In genomic region chr17:44455681-44456600, GRCm38 (mm10) we compare ENCODE assay signal across 8 mouse cellular contexts.
DNase-seq lines count a peak whose midpoint lies in the region; TF ChIP-seq lines count a peak whose summit lies in the region.

No protein-coding gene starts in this region.

- no peak overlapping the region for H3K27ac ChIP-seq in bone marrow, adult 2 months (ENCODE audit: control insufficient read depth, insufficient read depth, low read depth, low read length, poor library complexity)
- H3K27ac ChIP-seq in embryonic fibroblast, embryonic 13.5 days (ENCODE audit: insufficient read depth, low read length), result no peak overlapping the region
- H3K27ac ChIP-seq in olfactory bulb, adult 2 months (ENCODE audit: insufficient read depth, low read depth, low read length), result no peak overlapping the region

- 22% methylated on average over 12 of the region's 12 CpGs for WGBS in bone marrow, adult 2 months
- 35% methylated on average over 12 of the region's 12 CpGs for WGBS in olfactory bulb, adult 2 months

- H3K79me2 ChIP-seq in C2C12 (ENCODE audit: control insufficient read depth, insufficient read depth), result no peaks in the 10 kb centered on the region

- peak; percentile 71 for TF ChIP-seq CTCF in C2C12 (IDR thresholded peaks at IDR 0.05; ENCODE audit: control insufficient read depth, insufficient read depth, insufficient read length)
- TF ChIP-seq CTCF in bone marrow, adult 2 months (IDR thresholded peaks at IDR 0.05; ENCODE audit: control insufficient read depth, insufficient read depth, low read length), result peak; percentile 62
- peak; percentile 64 for TF ChIP-seq CTCF in embryonic fibroblast, embryonic 13.5 days (IDR thresholded peaks at IDR 0.05; ENCODE audit: borderline replicate concordance, insufficient read depth, low read length)
- peak; percentile 67 for TF ChIP-seq CTCF in olfactory bulb, adult 2 months (IDR thresholded peaks at IDR 0.05; ENCODE audit: insufficient read depth, low read depth, low read length)

- H3K79me3 ChIP-seq in C2C12 (ENCODE audit: low read depth), result no peaks in the 10 kb centered on the region

- DNase-seq in heart, postnatal 14 days, result peak; percentile 55 to 73
- peak; percentile 82 to 85 for DNase-seq in kidney, postnatal 4 days
- DNase-seq in lung, adult 18-20 months, result peak; percentile 24 to 33
- DNase-seq in thymus, postnatal 10 days (ENCODE audit: low spot score in 2 of 2), result peak; percentile 37 to 76

- TF ChIP-seq POLR2A in bone marrow, adult 2 months (IDR thresholded peaks at IDR 0.05; ENCODE audit: borderline replicate concordance, control insufficient read depth, low read depth, low read length), result no peak
- TF ChIP-seq POLR2A in embryonic fibroblast, embryonic 13.5 days (IDR thresholded peaks at IDR 0.05; ENCODE audit: low read depth, low read length), result no peak
- no peak for TF ChIP-seq POLR2A in olfactory bulb, adult 2 months (IDR thresholded peaks at IDR 0.05; ENCODE audit: insufficient read depth, low read depth, low read length)

- H3K4me1 ChIP-seq in bone marrow, adult 2 months (ENCODE audit: control insufficient read depth, insufficient read depth, low read length), result no peaks in the 10 kb centered on the region
- no peaks in the 10 kb centered on the region for H3K4me1 ChIP-seq in embryonic fibroblast, embryonic 13.5 days (ENCODE audit: control insufficient read depth, insufficient read depth, low read length)
- peaks cover 3% of the 10 kb centered on the region; the same call in 1 of the 2 replicates for H3K4me1 ChIP-seq in olfactory bulb, adult 2 months (ENCODE audit: control insufficient read depth, insufficient read depth, low read length)

- no peak overlapping the region for H3K4me3 ChIP-seq in C2C12 (ENCODE audit: insufficient read depth, poor library complexity, severe bottlenecking)
- no peak overlapping the region for H3K4me3 ChIP-seq in bone marrow, adult 2 months (replicated peaks; ENCODE audit: control insufficient read depth, low read depth, low read length)
- no peak overlapping the region for H3K4me3 ChIP-seq in embryonic fibroblast, embryonic 13.5 days (ENCODE audit: insufficient read depth, low read length)
- H3K4me3 ChIP-seq in olfactory bulb, adult 2 months (ENCODE audit: insufficient read depth, low read depth, low read length), result no peak overlapping the region

- no peaks in the 10 kb centered on the region for H3K36me3 ChIP-seq in C2C12 (ENCODE audit: control insufficient read depth, insufficient read depth)

- H3K27me3 ChIP-seq in C2C12 (ENCODE audit: control insufficient read depth, insufficient read depth, insufficient read length), result no peaks in the 10 kb centered on the region

- H3ac ChIP-seq in C2C12 (ENCODE audit: control insufficient read depth, insufficient read length, low read depth), result no peak overlapping the region

- intact Hi-C loops in heart, postnatal 14 days (cut with DNase I), result loop anchor here (2.0 to 10.0 kb wide), 4 partner anchors 281 to 919 kb away; no protein-coding TSS in a partner anchor

TF ChIP-seq in C2C12, 6 proteins besides CTCF, POLR2A, EP300 and RAD21:
- TF ChIP-seq USF1 (IDR thresholded peaks at IDR 0.05; ENCODE audit: low read depth) (no peak), MYOD1 (IDR thresholded peaks at IDR 0.05; ENCODE audit: control insufficient read depth, insufficient read length, low read depth) (no peak), MAX (IDR thresholded peaks at IDR 0.05) (no peak), MYOG (IDR thresholded peaks at IDR 0.05; ENCODE audit: control insufficient read depth, extremely low read depth, insufficient read length) (no peak), FOSL1 (IDR thresholded peaks at IDR 0.05; ENCODE audit: insufficient read depth, low read length, poor library complexity, severe bottlenecking) (no peak), CEBPB (IDR thresholded peaks at IDR 0.05; ENCODE audit: low read depth) (no peak)

Comparison
In these comparisons a context has a peak if more than half of its experiments do, and no peak if none do; other contexts are left out.
1. DNase-seq: peak in every context shown above with its lines; median percentile 84 in kidney, postnatal 4 days; 64 in heart, postnatal 14 days; 56 in thymus, postnatal 10 days; 28 in lung, adult 18-20 months.